Comparison of ENCODE assay signal across 10 mouse cellular contexts in genomic region chr1:74935402-74935801, GRCm38 (mm10). TPM values are rescaled to one million over a fixed set of nuclear protein-coding genes. Genes with fewer than 3 reads are reported as not detected.
DNase-seq lines count a peak whose midpoint lies in the region; ATAC-seq and TF ChIP-seq lines count a peak whose summit lies in the region.
"Had no signal": no experiment of that assay in that cellular context is flagged by ENCODE, and none has a peak within 500 bp of the region (broad histone marks: within the 10 kb centered on the region; RNA-seq: fewer than 3 reads in every experiment).

TSS of gene Cfap65 (minus strand) at chr1:74935599.

- H3K4me3 ChIP-seq in hindbrain, embryonic 11.5 days (ENCODE audit: low read depth, low read length): peak within 1 kb of the TSS; percentile 26
- peak within 1 kb of the TSS; percentile 42 for H3K4me3 ChIP-seq in small intestine, adult 2 months (ENCODE audit: low read depth, low read length)

- no peaks in the 10 kb centered on the region for H3K4me1 ChIP-seq in hindbrain, embryonic 11.5 days (replicated peaks; ENCODE audit: control insufficient read depth, insufficient read depth, low read length)
- peaks cover 7% of the 10 kb centered on the region; the same call in 1 of the 2 replicates for H3K4me1 ChIP-seq in small intestine, adult 2 months (ENCODE audit: control insufficient read depth, insufficient read depth, insufficient read length, low read length)

- no peak for TF ChIP-seq POLR2A in small intestine, adult 2 months (IDR thresholded peaks at IDR 0.05; ENCODE audit: low read depth, low read length)

- TF ChIP-seq CTCF in small intestine, adult 2 months (IDR thresholded peaks at IDR 0.05; ENCODE audit: extremely low read depth, insufficient read length, insufficient replicate concordance, low read depth, low read length): no peak

- H3K27me3 ChIP-seq in hindbrain, embryonic 11.5 days (ENCODE audit: control insufficient read depth, insufficient read depth, low read length): peaks cover 5% of the 10 kb centered on the region; the same call in 1 of the 2 replicates
- no peaks in the 10 kb centered on the region; the same call in 1 of the 2 replicates for H3K27me3 ChIP-seq in small intestine, adult 2 months (ENCODE audit: control insufficient read depth, insufficient read depth, low read length)

- ATAC-seq in hindbrain, embryonic 11.5 days (ENCODE audit: low FRiP score): no peak
- no peak for ATAC-seq in erythroblast, adult 5-6 weeks (replicated peaks; ENCODE audit: low FRiP score, poor library complexity, severe bottlenecking)

- no peak within 1 kb of the TSS for H3K27ac ChIP-seq in hindbrain, embryonic 11.5 days (ENCODE audit: low read depth, low read length)
- H3K27ac ChIP-seq in small intestine, adult 2 months (ENCODE audit: insufficient read depth, low read depth, low read length): peak within 1 kb of the TSS; percentile 97

- no peaks in the 10 kb centered on the region for H3K9me3 ChIP-seq in hindbrain, embryonic 11.5 days (ENCODE audit: control insufficient read depth, low read length)

- H3K4me2 ChIP-seq in hindbrain, embryonic 11.5 days (replicated peaks; ENCODE audit: low read depth, low read length): peak within 1 kb of the TSS; percentile 53

- H3K36me3 ChIP-seq in hindbrain, embryonic 11.5 days (ENCODE audit: control insufficient read depth, insufficient read depth, low read length): no peaks in the 10 kb centered on the region
- no peaks in the 10 kb centered on the region for H3K36me3 ChIP-seq in small intestine, adult 2 months (ENCODE audit: control insufficient read depth, insufficient read depth, low read length)

- 2% methylated on average over 18 of the region's 18 CpGs for WGBS in hindbrain, embryonic 11.5 days
- WGBS in small intestine, adult 2 months: 2% methylated on average over 18 of the region's 18 CpGs

- H3K9ac ChIP-seq in hindbrain, embryonic 11.5 days (ENCODE audit: low read depth, low read length): no peak within 1 kb of the TSS

- peak; percentile 75 to 81 for DNase-seq in cerebellum, postnatal 14 days
- DNase-seq in cerebellum, adult 8-10 months: no peak
- peak; percentile 60 for DNase-seq in brain, embryonic 18.5 days (ENCODE audit: low read depth, low spot score)
- peak; percentile 80 for DNase-seq in hindbrain, embryonic 11.5 days (ENCODE audit: low spot score)
- peak; percentile 41 to 68 for DNase-seq in layer of hippocampus, adult 8-10 months (ENCODE audit: low spot score in 2 of 2)
- peak; percentile 30 for DNase-seq in lung, postnatal 10 days

RNA-seq across cellular contexts. Expression of gene Cfap65, which starts in this region (rescaled TPM):
- polyA plus RNA-seq in hindbrain, embryonic 11.5 days (2014; fragmentation: Nextera tagmentation; extraction: Ambion mirVana): 1.2 TPM in 2 replicates
- 1 to 10 TPM; 3.3 to 4.6 (median 3.6) TPM for total RNA-seq in layer of hippocampus, adult 8-10 months (2022)
- 0.03 and 0.15 TPM in 2 replicates for polyA plus RNA-seq in small intestine, adult 2 months (2012; rRNA removed)
- not detected in 2 replicates for total RNA-seq in erythroblast, adult 5-6 weeks (2015; ENCODE audit: low replicate concordance)
- not detected in 2 replicates for total RNA-seq in erythroblast, adult 5-6 weeks (2017; ENCODE audit: low replicate concordance)
- polyA plus RNA-seq: C2C12; spleen, adult 2 months had no signal

Comparison
In these comparisons a context has a peak if more than half of its experiments do, and no peak if none do; other contexts are left out.
1. RNA of gene Cfap65 (total RNA-seq): 3.3 to 4.6 TPM in layer of hippocampus, adult 8-10 months; not detected in erythroblast, adult 5-6 weeks; every median in the first group is over 4 times any median in the second.